In the genomic region with DNA sequence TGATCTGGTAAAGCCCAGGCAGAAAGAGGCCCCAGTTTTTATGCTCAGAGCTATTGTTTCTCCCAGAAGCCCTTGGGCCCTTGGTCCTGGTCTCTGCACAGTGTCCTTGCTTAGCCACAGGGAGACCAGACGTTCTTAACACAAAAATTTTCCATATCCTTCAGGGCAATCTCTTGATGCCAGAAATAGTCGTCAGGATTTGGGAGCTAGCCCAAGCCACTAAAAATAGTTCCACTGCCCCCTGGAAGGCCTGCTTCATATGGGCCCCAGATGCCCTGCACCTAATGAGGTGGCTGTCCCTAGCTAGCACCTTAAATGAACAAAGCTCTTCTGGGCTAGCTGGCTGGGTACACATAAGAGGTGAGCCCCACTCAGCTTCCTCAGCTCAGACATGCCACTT, we compare ENCODE assay signal across 12 mouse cellular contexts.
DNase-seq lines count a peak whose midpoint lies in the region; ATAC-seq and TF ChIP-seq lines count a peak whose summit lies in the region.
"Had no signal": no experiment of that assay in that cellular context is flagged by ENCODE, and none has a peak within 500 bp of the region (broad histone marks: within the 10 kb centered on the region; RNA-seq: fewer than 3 reads in every experiment).

No protein-coding gene starts in this region.

- TF ChIP-seq EP300 in lung, postnatal 0 days (IDR thresholded peaks at IDR 0.05) = no peak

- DNase-seq in cerebellum, adult 2 months = peak; percentile 66 to 75
- DNase-seq in cerebellum, adult 9-11 months = no peak
- DNase-seq in lung, postnatal 0 days (ENCODE audit: low spot score) = peak; percentile 33
- no peak for DNase-seq in lung, postnatal 25 days (ENCODE audit: low spot score)
- peak; percentile 86 to 90 for DNase-seq in heart, postnatal 10 days
- DNase-seq in liver = no peak
- DNase-seq in urinary bladder, postnatal 4 days (ENCODE audit: low spot score in 2 of 2) = no peak
- DNase-seq: B cell, adult 2 months; embryo, embryonic 11 days had no signal

- intact Hi-C loops in heart, postnatal 10 days (cut with DNase I) = no loop called here

- H3K4me3 ChIP-seq in cerebellum, adult 2 months (replicated peaks; ENCODE audit: insufficient read depth, low read depth, low read length) = no peak overlapping the region
- H3K4me3 ChIP-seq in lung, postnatal 0 days (ENCODE audit: low read depth, low read length) = no peak overlapping the region
- no peak overlapping the region for H3K4me3 ChIP-seq in hindbrain, embryonic 12.5 days

- TF ChIP-seq CTCF in cerebellum, adult 2 months (IDR thresholded peaks at IDR 0.05; ENCODE audit: borderline replicate concordance, insufficient read depth, low read depth, low read length) = no peak
- TF ChIP-seq CTCF in lung, postnatal 0 days (IDR thresholded peaks at IDR 0.05) = no peak

- whole genome bisulfite sequencing in cerebellum, adult 2 months = 6% methylated on average over 2 of the region's 2 CpGs
- WGBS in lung, postnatal 0 days = 39% methylated on average over 2 of the region's 2 CpGs
- 84% methylated on average over 2 of the region's 2 CpGs for WGBS in hindbrain, embryonic 12.5 days

- H3K27me3 ChIP-seq in cerebellum, adult 2 months (ENCODE audit: control insufficient read depth, insufficient read depth, low read length) = no peaks in the 10 kb centered on the region
- no peaks in the 10 kb centered on the region for H3K27me3 ChIP-seq in lung, postnatal 0 days (replicated peaks; ENCODE audit: insufficient read depth, low read length)
- no peaks in the 10 kb centered on the region for H3K27me3 ChIP-seq in hindbrain, embryonic 12.5 days

- no peaks in the 10 kb centered on the region for H3K9me3 ChIP-seq in lung, postnatal 0 days (ENCODE audit: low read length)
- H3K9me3 ChIP-seq in hindbrain, embryonic 12.5 days (replicated peaks) = peaks cover 15% of the 10 kb centered on the region; the same call in 1 of the 2 replicates

- peaks cover 8% of the 10 kb centered on the region for H3K4me1 ChIP-seq in cerebellum, adult 2 months (ENCODE audit: control insufficient read depth, insufficient read depth, low read length)
- peaks cover 9% of the 10 kb centered on the region; the same call in 1 of the 2 replicates for H3K4me1 ChIP-seq in lung, postnatal 0 days (ENCODE audit: insufficient read depth, low read depth, low read length)
- no peaks in the 10 kb centered on the region for H3K4me1 ChIP-seq in hindbrain, embryonic 12.5 days

- TF ChIP-seq POLR2A in cerebellum, adult 2 months (IDR thresholded peaks at IDR 0.05; ENCODE audit: borderline replicate concordance, insufficient read depth, low read length) = no peak

- ATAC-seq in lung, postnatal 0 days = no peak
- ATAC-seq in hindbrain, embryonic 12.5 days (ENCODE audit: low FRiP score) = no peak
- ATAC-seq: intestine, embryonic 16.5 days had no signal

- H3K36me3 ChIP-seq in lung, postnatal 0 days (ENCODE audit: insufficient read depth, low read length) = no peaks in the 10 kb centered on the region
- no peaks in the 10 kb centered on the region for H3K36me3 ChIP-seq in hindbrain, embryonic 12.5 days

- H3K9ac ChIP-seq in lung, postnatal 0 days (replicated peaks; ENCODE audit: low read depth) = no peak overlapping the region
- H3K9ac ChIP-seq in hindbrain, embryonic 12.5 days = no peak overlapping the region
- H3K9ac ChIP-seq: liver, embryonic 14.5 days had no signal

- H3K27ac ChIP-seq in cerebellum, adult 2 months (ENCODE audit: insufficient read depth, low read length) = peak overlapping the region; percentile 19; the same call in 1 of the 2 replicates
- no peak overlapping the region for H3K27ac ChIP-seq in lung, postnatal 0 days (ENCODE audit: low read length)
- H3K27ac ChIP-seq in hindbrain, embryonic 12.5 days = no peak overlapping the region
- H3K27ac ChIP-seq: liver, embryonic 14.5 days had no signal

- H3K4me2 ChIP-seq in lung, postnatal 0 days (replicated peaks; ENCODE audit: low read depth, low read length) = no peak overlapping the region
- H3K4me2 ChIP-seq in hindbrain, embryonic 12.5 days (replicated peaks) = no peak overlapping the region

Comparison
In these comparisons a context has a peak if more than half of its experiments do, and no peak if none do; other contexts are left out.
1. DNase-seq: peak in cerebellum, adult 2 months (2 of 2), lung, postnatal 0 days (single experiment) and heart, postnatal 10 days (2 of 2); none in cerebellum, adult 9-11 months (single experiment), lung, postnatal 25 days (single experiment), liver (single experiment) and urinary bladder, postnatal 4 days (0 of 2).